ENCODE assay signal across 28 mouse cellular contexts in the genomic region with DNA sequence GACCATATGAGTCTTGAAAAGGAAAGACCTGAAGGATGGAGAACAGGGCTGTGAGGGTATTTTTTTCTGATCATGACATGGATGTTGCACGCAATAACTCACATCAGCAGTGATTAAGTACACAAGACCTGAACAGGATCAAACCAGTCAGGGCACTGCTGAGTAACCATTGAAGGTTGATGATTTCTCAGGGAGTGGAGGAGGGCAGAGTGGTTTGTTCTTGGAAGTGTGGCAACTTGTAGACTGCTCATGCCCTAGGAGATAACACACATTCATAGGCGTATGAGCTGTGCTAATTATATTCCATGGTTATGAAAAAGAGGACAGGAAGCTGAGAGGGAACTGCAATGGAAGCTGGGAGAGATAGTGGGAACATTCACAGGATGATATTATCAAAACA.
"Had no signal": no experiment of that assay in that cellular context is flagged by ENCODE, and none has a peak within 500 bp of the region (broad histone marks: within the 10 kb centered on the region; RNA-seq: fewer than 3 reads in every experiment).

No protein-coding gene starts in this region.

- H3K4me3 ChIP-seq: embryonic facial prominence, embryonic 10.5 days; embryonic facial prominence, embryonic 12.5 days; embryonic facial prominence, embryonic 13.5 days; embryonic facial prominence, embryonic 15.5 days; erythroblast, embryonic 14.5 days; forebrain, embryonic 10.5 days; forebrain, embryonic 12.5 days; forebrain, embryonic 13.5 days; forebrain, embryonic 15.5 days; gastrocnemius, adult 2 months had no signal

- H3K36me3 ChIP-seq: embryonic facial prominence, embryonic 10.5 days; embryonic facial prominence, embryonic 12.5 days; embryonic facial prominence, embryonic 13.5 days; embryonic facial prominence, embryonic 15.5 days; forebrain, embryonic 10.5 days; forebrain, embryonic 12.5 days; forebrain, embryonic 15.5 days had no signal

- H3K9ac ChIP-seq: embryonic facial prominence, embryonic 12.5 days; embryonic facial prominence, embryonic 13.5 days; embryonic facial prominence, embryonic 15.5 days; forebrain, embryonic 12.5 days; forebrain, embryonic 13.5 days; forebrain, embryonic 15.5 days; forebrain, postnatal 0 days had no signal

- H3K9me3 ChIP-seq: embryonic facial prominence, embryonic 10.5 days; embryonic facial prominence, embryonic 12.5 days; embryonic facial prominence, embryonic 13.5 days; embryonic facial prominence, embryonic 15.5 days; forebrain, embryonic 10.5 days; forebrain, embryonic 12.5 days; forebrain, embryonic 13.5 days; forebrain, embryonic 15.5 days had no signal

- DNase-seq: cerebellum, adult 18-20 months; cerebellum, adult 2 months; cerebellum, adult 8-10 months; cerebellum, adult 9-10 months; cerebellum, adult 9-11 months; cerebellum, postnatal 10 days; cerebellum, postnatal 14 days; cerebellum, postnatal 25 days; cerebellum, postnatal 36 days; embryo, embryonic 11 days; forebrain, postnatal 0 days; gastrocnemius, adult 2 months; gastrocnemius, postnatal 10 days; gastrocnemius, postnatal 14 days; gastrocnemius, postnatal 25 days; gastrocnemius, postnatal 36 days; heart, adult 18-20 months had no signal

- H3K4me2 ChIP-seq: embryonic facial prominence, embryonic 12.5 days; embryonic facial prominence, embryonic 13.5 days; embryonic facial prominence, embryonic 15.5 days; forebrain, embryonic 12.5 days; forebrain, embryonic 13.5 days; forebrain, embryonic 15.5 days had no signal

- ATAC-seq: forebrain, embryonic 13.5 days; forebrain, embryonic 14.5 days; forebrain, embryonic 15.5 days; forebrain, embryonic 16.5 days; forebrain, postnatal 0 days had no signal

- H3K4me1 ChIP-seq: embryonic facial prominence, embryonic 12.5 days; embryonic facial prominence, embryonic 13.5 days; embryonic facial prominence, embryonic 15.5 days; forebrain, embryonic 12.5 days; forebrain, embryonic 13.5 days; forebrain, embryonic 15.5 days had no signal

- H3K27me3 ChIP-seq: embryonic facial prominence, embryonic 12.5 days; embryonic facial prominence, embryonic 13.5 days; embryonic facial prominence, embryonic 15.5 days; forebrain, embryonic 12.5 days; forebrain, embryonic 13.5 days; forebrain, embryonic 15.5 days had no signal

- H3K27ac ChIP-seq: embryonic facial prominence, embryonic 10.5 days; embryonic facial prominence, embryonic 12.5 days; embryonic facial prominence, embryonic 13.5 days; embryonic facial prominence, embryonic 15.5 days; forebrain, embryonic 10.5 days; forebrain, embryonic 12.5 days; forebrain, embryonic 13.5 days; forebrain, embryonic 15.5 days; gastrocnemius, adult 2 months had no signal
